Mouse (Mus musculus): ENCODE data around the gene S1pr1. TPM values are rescaled to one million over a fixed set of nuclear protein-coding genes. Genes with fewer than 3 reads are reported as not detected.

Gene S1pr1
- polyA plus RNA-seq, 2 experiments, result 18.5 to 20.5 TPM

DNA sequence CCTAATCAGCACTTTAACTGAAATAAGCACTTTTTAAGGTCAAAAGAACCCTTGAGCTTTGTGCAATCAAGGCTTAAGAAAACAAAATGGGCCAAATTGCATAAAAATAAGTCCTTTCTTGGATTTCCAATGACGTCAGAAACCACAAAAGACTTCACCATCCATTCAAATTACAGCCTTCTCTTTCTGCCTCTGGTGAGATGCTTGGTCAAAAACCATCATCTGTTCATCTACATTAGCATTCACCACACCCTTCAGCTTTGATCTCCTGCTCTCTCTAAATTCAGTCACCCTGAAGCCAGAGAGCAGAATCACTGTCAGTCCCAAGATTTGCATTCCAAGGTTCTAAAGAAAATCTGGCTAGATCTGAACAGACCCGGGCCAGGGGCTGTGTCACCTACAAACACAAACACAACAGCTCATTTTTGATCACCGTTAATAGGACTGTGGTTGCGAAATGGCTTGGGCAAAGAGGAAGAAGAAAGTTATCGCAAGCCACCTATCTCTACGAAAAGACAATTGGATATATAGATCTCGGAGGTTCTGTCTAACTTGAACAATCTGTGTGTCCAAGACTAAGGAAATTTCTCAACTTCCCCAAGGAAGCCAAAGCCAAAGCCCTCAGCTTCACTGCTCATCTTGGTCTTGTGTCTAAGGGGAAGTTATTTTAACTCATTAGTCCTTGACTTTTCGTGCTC, 19.5 kb downstream of the S1pr1 start:
- Histone ChIP-seq H3K4me2 (replicated peaks; ENCODE audit: low read depth, low read length, severe bottlenecking) (no peak overlapping the region), H3K4me1 (ENCODE audit: control insufficient read depth, insufficient read depth, low read length) (0 out of 2 replicates have a peak, but pooled peaks cover 3% of the 10 kb centered on the region), H3K27ac (replicated peaks; ENCODE audit: low read depth, low read length) (no peak overlapping the region), H3K4me3 (replicated peaks; ENCODE audit: low read length) (no peak overlapping the region), H3K27me3 (ENCODE audit: control insufficient read depth, insufficient read depth, low read length) (no peaks in the 10 kb centered on the region), H3K36me3 (ENCODE audit: control insufficient read depth, insufficient read depth, low read length) (no peaks in the 10 kb centered on the region), H3K9me3 (ENCODE audit: control insufficient read depth, low read length) (no peaks in the 10 kb centered on the region), H3K9ac (ENCODE audit: low read depth, low read length, severe bottlenecking) (no peak overlapping the region)
- DNase-seq (ENCODE audit: low spot score) (no peak), ATAC-seq (ENCODE audit: low FRiP score, low read depth) (no peak)
- TF ChIP-seq POLR2A (IDR thresholded peaks at IDR 0.05; ENCODE audit: borderline replicate concordance, extremely low read depth, insufficient read depth, insufficient read length), result no peak
- WGBS, result 89% methylated on average over 8 of the region's 8 CpGs

DNA sequence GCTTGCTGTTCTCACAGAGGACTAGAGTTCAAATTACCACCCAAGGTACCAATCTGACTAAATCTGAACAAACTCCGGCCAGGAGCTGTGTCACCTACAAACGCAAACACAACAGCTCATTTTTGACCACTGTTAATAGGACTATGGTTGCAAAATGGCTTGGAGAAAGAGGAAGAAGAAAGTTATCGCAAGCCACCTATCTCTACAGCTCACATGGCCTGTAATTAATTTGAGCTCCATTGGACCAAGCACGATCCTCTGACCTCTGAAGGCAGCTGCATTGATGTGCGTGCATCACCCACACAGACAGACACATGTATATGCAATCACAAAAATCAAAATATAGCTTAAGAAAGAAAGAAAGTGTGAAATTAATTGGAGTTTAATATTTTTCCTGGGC, 20.7 kb downstream of the S1pr1 start:
- no peaks in the 10 kb centered on the region for H3K36me3 ChIP-seq (ENCODE audit: control insufficient read depth, insufficient read depth, low read length)
- H3K27ac ChIP-seq (replicated peaks; ENCODE audit: low read depth, low read length), result no peak overlapping the region
- no peak overlapping the region for H3K4me3 ChIP-seq (replicated peaks; ENCODE audit: low read length)
- H3K9ac ChIP-seq (ENCODE audit: low read depth, low read length, severe bottlenecking), result no peak overlapping the region
- no peaks in the 10 kb centered on the region for H3K4me1 ChIP-seq (ENCODE audit: control insufficient read depth, insufficient read depth, low read length)
- no peak for TF ChIP-seq POLR2A (IDR thresholded peaks at IDR 0.05; ENCODE audit: borderline replicate concordance, extremely low read depth, insufficient read depth, insufficient read length)
- no peaks in the 10 kb centered on the region for H3K27me3 ChIP-seq (ENCODE audit: control insufficient read depth, insufficient read depth, low read length)
- WGBS, result 83% methylated on average over 5 of the region's 5 CpGs
- no peak for ATAC-seq (ENCODE audit: low FRiP score, low read depth)
- no peaks in the 10 kb centered on the region for H3K9me3 ChIP-seq (ENCODE audit: control insufficient read depth, low read length)
- no peak for DNase-seq (ENCODE audit: low spot score)
- no peak overlapping the region for H3K4me2 ChIP-seq (replicated peaks; ENCODE audit: low read depth, low read length, severe bottlenecking)

DNA sequence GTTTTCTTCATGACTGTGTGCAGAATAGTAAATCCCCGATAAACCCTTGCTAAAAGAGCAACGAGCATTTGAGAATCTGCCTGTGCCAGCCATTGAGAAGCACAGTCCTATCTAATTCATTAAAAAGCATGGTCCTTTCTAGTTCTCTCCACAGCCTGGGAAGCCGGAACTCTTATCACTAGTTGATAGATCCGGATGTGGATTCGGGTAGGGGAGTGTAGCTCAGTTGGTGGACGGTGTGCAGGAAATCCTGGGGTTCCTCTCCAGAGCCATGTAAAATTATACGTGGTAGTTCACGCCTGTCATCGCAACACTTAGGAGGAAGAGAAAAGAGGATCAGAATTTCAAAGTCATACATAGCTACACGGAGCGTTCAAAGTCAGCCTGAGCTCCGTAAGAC, 21.5 kb downstream of the S1pr1 start:
- Histone ChIP-seq H3K9ac (ENCODE audit: low read depth, low read length, severe bottlenecking) (no peak overlapping the region), H3K27me3 (ENCODE audit: control insufficient read depth, insufficient read depth, low read length) (no peaks in the 10 kb centered on the region), H3K4me3 (replicated peaks; ENCODE audit: low read length) (no peak overlapping the region), H3K4me2 (replicated peaks; ENCODE audit: low read depth, low read length, severe bottlenecking) (no peak overlapping the region), H3K9me3 (ENCODE audit: control insufficient read depth, low read length) (no peaks in the 10 kb centered on the region), H3K27ac (replicated peaks; ENCODE audit: low read depth, low read length) (no peak overlapping the region), H3K36me3 (ENCODE audit: control insufficient read depth, insufficient read depth, low read length) (no peaks in the 10 kb centered on the region), H3K4me1 (ENCODE audit: control insufficient read depth, insufficient read depth, low read length) (no peaks in the 10 kb centered on the region)
- ATAC-seq (ENCODE audit: low FRiP score, low read depth) (no peak), DNase-seq (ENCODE audit: low spot score) (no peak)
- TF ChIP-seq POLR2A (IDR thresholded peaks at IDR 0.05; ENCODE audit: borderline replicate concordance, extremely low read depth, insufficient read depth, insufficient read length), result no peak
- 86% methylated on average over 12 of the region's 12 CpGs for WGBS

- no peaks in the 10 kb centered on the region for H3K9me3 ChIP-seq (ENCODE audit: control insufficient read depth, low read length)
- H3K4me2 ChIP-seq (replicated peaks; ENCODE audit: low read depth, low read length, severe bottlenecking), result no peak overlapping the region
- H3K36me3 ChIP-seq (ENCODE audit: control insufficient read depth, insufficient read depth, low read length), result no peaks in the 10 kb centered on the region
- no peak overlapping the region for H3K9ac ChIP-seq (ENCODE audit: low read depth, low read length, severe bottlenecking)
- no peak overlapping the region for H3K27ac ChIP-seq (replicated peaks; ENCODE audit: low read depth, low read length)
- no peak for DNase-seq (ENCODE audit: low spot score)
- no peak overlapping the region for H3K4me3 ChIP-seq (replicated peaks; ENCODE audit: low read length)
- no peaks in the 10 kb centered on the region for H3K27me3 ChIP-seq (ENCODE audit: control insufficient read depth, insufficient read depth, low read length)
- TF ChIP-seq POLR2A (IDR thresholded peaks at IDR 0.05; ENCODE audit: borderline replicate concordance, extremely low read depth, insufficient read depth, insufficient read length), result no peak
- WGBS, result 69% methylated on average over 4 of the region's 4 CpGs
- H3K4me1 ChIP-seq (ENCODE audit: control insufficient read depth, insufficient read depth, low read length), result no peaks in the 10 kb centered on the region
- no peak for ATAC-seq (ENCODE audit: low FRiP score, low read depth)
Measured at GRCm38 (mm10) chr3:115692857-115693256, 22.0 kb downstream of the S1pr1 start.

DNA sequence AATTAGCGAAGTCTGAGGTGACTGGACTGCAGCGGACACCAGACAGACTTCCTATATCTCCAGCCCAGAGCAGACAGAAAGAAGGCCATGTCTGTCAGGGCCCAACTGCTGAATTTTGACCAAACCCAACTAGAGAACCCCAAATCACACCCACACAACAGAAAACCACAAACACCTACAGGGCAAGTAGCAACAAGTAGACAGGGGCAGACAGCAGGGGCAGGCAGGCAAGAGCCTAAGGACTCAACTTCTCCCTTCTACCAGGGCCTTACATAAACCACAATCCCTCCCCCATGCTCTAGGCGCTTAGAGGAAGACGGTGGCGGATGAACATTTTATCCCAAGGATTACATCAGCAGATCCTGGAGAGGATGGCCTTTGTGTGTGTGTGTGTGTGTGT, 22.5 kb downstream of the S1pr1 start:
- Histone ChIP-seq H3K4me3 (replicated peaks; ENCODE audit: low read length) (no peak overlapping the region), H3K9me3 (ENCODE audit: control insufficient read depth, low read length) (no peaks in the 10 kb centered on the region), H3K4me1 (ENCODE audit: control insufficient read depth, insufficient read depth, low read length) (no peaks in the 10 kb centered on the region), H3K27ac (replicated peaks; ENCODE audit: low read depth, low read length) (no peak overlapping the region), H3K36me3 (ENCODE audit: control insufficient read depth, insufficient read depth, low read length) (no peaks in the 10 kb centered on the region), H3K9ac (ENCODE audit: low read depth, low read length, severe bottlenecking) (no peak overlapping the region), H3K4me2 (replicated peaks; ENCODE audit: low read depth, low read length, severe bottlenecking) (no peak overlapping the region), H3K27me3 (ENCODE audit: control insufficient read depth, insufficient read depth, low read length) (no peaks in the 10 kb centered on the region)
- ATAC-seq (ENCODE audit: low FRiP score, low read depth), result no peak
- 89% methylated on average over 5 of the region's 5 CpGs for WGBS
- TF ChIP-seq POLR2A (IDR thresholded peaks at IDR 0.05; ENCODE audit: borderline replicate concordance, extremely low read depth, insufficient read depth, insufficient read length), result no peak
- DNase-seq (ENCODE audit: low spot score), result no peak

Measured in limb, embryonic 14.5 days (tissue).